Mouse (Mus musculus): ENCODE data around the gene Olfr1090. TPM values are rescaled to one million over a fixed set of nuclear protein-coding genes. Genes with fewer than 3 reads are reported as not detected.

The Olfr1090 gene
- not detected in 2 replicates for polyA plus RNA-seq (2012; rRNA removed)

DNA sequence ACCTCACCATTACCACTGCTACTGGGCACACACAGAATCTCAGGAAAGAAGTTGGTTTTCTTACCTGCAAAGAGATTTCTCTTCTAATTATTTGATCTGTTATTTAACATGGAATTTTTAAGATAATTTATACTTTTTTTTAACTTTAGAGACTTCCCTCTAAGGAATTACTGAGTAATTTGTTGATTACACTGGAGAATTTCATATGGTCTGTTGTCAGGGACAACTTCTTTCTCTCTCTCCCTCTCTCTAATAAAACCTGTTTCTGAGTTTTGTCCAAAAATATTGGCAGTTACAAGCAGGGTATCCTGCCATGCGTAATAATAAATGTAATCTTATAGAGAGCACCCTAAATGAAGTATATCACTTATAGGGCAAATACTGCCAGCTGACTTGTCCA, at the start of gene Olfr1090:
Gene Olfr1090, minus strand, starts transcription at position 101 of the 400 bp plus-strand sequence.
- no peak for DNase-seq (ENCODE audit: low spot score)

DNA sequence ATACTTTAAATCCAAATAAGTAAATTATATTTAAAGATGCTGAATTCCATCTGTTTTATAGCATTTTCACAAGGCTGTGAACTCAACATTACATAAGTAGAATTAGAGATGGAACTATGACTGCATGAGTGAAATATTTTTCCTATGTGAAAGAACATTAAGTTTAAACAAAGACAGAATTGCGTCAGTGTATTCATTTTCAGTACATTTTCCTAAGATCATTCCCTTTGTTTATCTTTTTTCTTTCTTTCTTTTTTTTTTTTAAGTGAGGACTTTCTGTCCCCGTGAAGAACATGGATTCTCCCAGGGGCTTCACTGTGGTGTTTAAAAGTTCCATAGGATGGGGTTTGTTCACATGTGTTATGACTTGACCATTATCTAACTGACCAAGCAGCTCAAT, 23.4 kb upstream of the Olfr1090 start, which contains the start of gene Olfr1093:
Gene Olfr1093, plus strand, starts transcription at position 301 of the 400 bp plus-strand sequence.
- DNase-seq (ENCODE audit: low spot score): no peak

DNA sequence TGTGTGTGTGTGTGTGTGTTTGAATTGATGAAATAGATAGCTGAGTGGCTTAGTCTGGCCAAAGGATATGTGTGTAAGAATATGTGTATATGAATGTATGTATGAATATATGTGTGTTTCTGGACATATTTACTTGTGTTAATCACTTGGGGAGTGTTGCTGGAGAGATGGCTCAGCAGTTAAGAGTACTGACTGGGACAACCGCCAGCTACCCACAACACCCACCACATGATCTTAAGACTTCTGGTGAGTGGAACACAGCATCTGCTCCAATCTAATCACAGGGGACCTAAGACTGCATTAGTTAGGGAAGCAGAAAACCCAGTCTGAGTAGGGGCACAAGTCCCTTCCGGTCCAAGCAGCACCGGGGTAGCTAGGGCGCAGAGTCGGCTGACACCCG, 2.3 kb upstream of the Olfr1090 start:
- no peak for DNase-seq (ENCODE audit: low spot score)

DNA sequence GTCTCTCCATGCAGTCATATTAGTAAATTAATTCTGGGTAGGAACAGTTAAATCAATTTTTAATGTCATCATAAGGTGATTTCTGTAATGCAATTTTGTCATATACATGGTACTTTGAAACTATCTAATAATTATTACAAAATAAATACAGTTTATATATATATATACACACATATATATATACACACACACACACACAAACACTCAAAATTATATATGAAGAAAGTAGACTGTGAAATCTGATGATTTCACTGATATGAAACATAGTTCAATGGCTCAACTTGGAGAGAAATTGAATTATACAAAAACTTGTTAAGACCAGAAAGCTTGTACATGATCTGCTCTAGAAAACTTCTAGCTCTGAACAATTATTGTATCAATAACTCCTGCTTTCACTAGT, 25.2 kb downstream of the Olfr1090 start, which contains the start of gene Olfr1089:
Gene Olfr1089, minus strand, starts transcription at position 101 of the 400 bp plus-strand sequence.
- no peak for DNase-seq (ENCODE audit: low spot score)

Other genes with a start within 250 kb of the Olfr1090 start
- gene Olfr1079, start 216.5 kb downstream of the Olfr1090 start, polyA plus RNA-seq (2012; rRNA removed): not detected in 2 replicates
- not detected in 2 replicates for gene Olfr1080, start 200.8 kb downstream of the Olfr1090 start, polyA plus RNA-seq (2012; rRNA removed)
- not detected in 2 replicates for gene Olfr1082, start 160.0 kb downstream of the Olfr1090 start, polyA plus RNA-seq (2012; rRNA removed)
- not detected in 2 replicates for gene Olfr1084, start 119.3 kb downstream of the Olfr1090 start, polyA plus RNA-seq (2012; rRNA removed)
- not detected in 2 replicates for gene Olfr1085, start 97.0 kb downstream of the Olfr1090 start, polyA plus RNA-seq (2012; rRNA removed)
- not detected in 2 replicates for gene Olfr1086, start 78.9 kb downstream of the Olfr1090 start, polyA plus RNA-seq (2012; rRNA removed)
- gene Olfr1087, start 60.6 kb downstream of the Olfr1090 start, polyA plus RNA-seq (2012; rRNA removed): not detected in 2 replicates
- gene Olfr1089, start 25.3 kb downstream of the Olfr1090 start, polyA plus RNA-seq (2012; rRNA removed): not detected in 2 replicates
- not detected in 2 replicates for gene Olfr1093, start 23.5 kb upstream of the Olfr1090 start, polyA plus RNA-seq (2012; rRNA removed)
- gene Olfr141, start 51.0 kb upstream of the Olfr1090 start, polyA plus RNA-seq (2012; rRNA removed): not detected in 2 replicates
- gene Olfr1094, start 65.7 kb upstream of the Olfr1090 start, polyA plus RNA-seq (2012; rRNA removed): not detected in 2 replicates
- not detected in 2 replicates for gene Olfr1095, start 92.7 kb upstream of the Olfr1090 start, polyA plus RNA-seq (2012; rRNA removed)
- gene Gm13723, start 115.8 kb upstream of the Olfr1090 start, polyA plus RNA-seq (2012; rRNA removed): not detected in 2 replicates
- not detected in 2 replicates for gene Olfr1097, start 133.2 kb upstream of the Olfr1090 start, polyA plus RNA-seq (2012; rRNA removed)
- not detected in 2 replicates for gene Olfr1098, start 165.6 kb upstream of the Olfr1090 start, polyA plus RNA-seq (2012; rRNA removed)
- gene Olfr1099, start 201.7 kb upstream of the Olfr1090 start, polyA plus RNA-seq (2012; rRNA removed): not detected in 2 replicates
- gene Olfr1100, start 221.0 kb upstream of the Olfr1090 start, polyA plus RNA-seq (2012; rRNA removed): not detected in 2 replicates
- gene Olfr1101, start 232.2 kb upstream of the Olfr1090 start, polyA plus RNA-seq (2012; rRNA removed): not detected in 2 replicates
- gene Olfr1102, start 239.4 kb upstream of the Olfr1090 start, polyA plus RNA-seq (2012; rRNA removed): not detected in 2 replicates

Data from urinary bladder, adult 2 months (tissue).